Mouse (Mus musculus) thymus, postnatal 0 days (tissue): ENCODE results near the gene Gm17364. TPM values are rescaled to one million over a fixed set of nuclear protein-coding genes. Genes with fewer than 3 reads are reported as not detected.
"Not testable (repeated sequence)": the region's sequence is repeated elsewhere in the genome, so short reads cannot be mapped to it uniquely, and the experiment has no call there.

Experiments used
- DNase-seq: peaks from one replicate; pipeline ENCODE4 v3.0.0-alpha.2; 2015; ENCODE audit warnings: low spot score
- polyA plus RNA-seq: library from polyadenylated mRNA; unstranded; fragments of >200 nt; fragmentation: Nextera tagmentation; extraction: Ambion mirVana; gene quantifications from 2 replicates; pipeline ENCODE4 v1.2.1, GENCODE M21; 2015

Gm17364 gene
- polyA plus RNA-seq = not detected in 2 replicates

GRCm38 (mm10) chr13:41273927-41274650 lies at the start of gene Gm17364:
Gm17364 (minus strand) TSS chr13:41273977.
- DNase-seq = no peak

GRCm38 (mm10) chr13:41321433-41321832 lies 47.7 kb upstream of the Gm17364 start:
- DNase-seq = no peak

- DNase-seq = no peak
Measured at GRCm38 (mm10) chr13:41320749-41321148, 47.0 kb upstream of the Gm17364 start.

GRCm38 (mm10) chr13:41302716-41303115 lies 28.9 kb upstream of the Gm17364 start:
- DNase-seq = peak; percentile 89

- no peak for DNase-seq
Measured at GRCm38 (mm10) chr13:41300037-41300436, 26.3 kb upstream of the Gm17364 start.

GRCm38 (mm10) chr13:41298996-41299395 lies 25.2 kb upstream of the Gm17364 start:
- DNase-seq = no peak

- DNase-seq = no peak
Measured at GRCm38 (mm10) chr13:41298533-41298932, 24.8 kb upstream of the Gm17364 start.

- no peak for DNase-seq
Measured at GRCm38 (mm10) chr13:41296396-41296795, 22.6 kb upstream of the Gm17364 start.

- DNase-seq = no peak
Measured at GRCm38 (mm10) chr13:41295886-41296285, 22.1 kb upstream of the Gm17364 start.

- no peak for DNase-seq
Measured at GRCm38 (mm10) chr13:41293595-41293994, 19.8 kb upstream of the Gm17364 start.

GRCm38 (mm10) chr13:41291466-41291974 lies 17.7 kb upstream of the Gm17364 start:
- no peak for DNase-seq

GRCm38 (mm10) chr13:41286285-41286684 lies 12.5 kb upstream of the Gm17364 start:
- no peak for DNase-seq

GRCm38 (mm10) chr13:41285448-41285847 lies 11.7 kb upstream of the Gm17364 start:
- DNase-seq = no peak

- DNase-seq = peak; percentile 72
Measured at GRCm38 (mm10) chr13:41283256-41283655, 9.5 kb upstream of the Gm17364 start.

- no peak for DNase-seq
Measured at GRCm38 (mm10) chr13:41280696-41281095, 6.9 kb upstream of the Gm17364 start.

GRCm38 (mm10) chr13:41267827-41268408 lies 5.9 kb downstream of the Gm17364 start:
- no peak for DNase-seq

- no peak for DNase-seq
Measured at GRCm38 (mm10) chr13:41263304-41264006, 10.3 kb downstream of the Gm17364 start.

GRCm38 (mm10) chr13:41261617-41262016 lies 12.2 kb downstream of the Gm17364 start:
- DNase-seq = not testable (repeated sequence)

GRCm38 (mm10) chr13:41257851-41258250 lies 15.9 kb downstream of the Gm17364 start:
- DNase-seq = no peak

- DNase-seq = no peak
Measured at GRCm38 (mm10) chr13:41256962-41257361, 16.8 kb downstream of the Gm17364 start.

GRCm38 (mm10) chr13:41256126-41256525 lies 17.7 kb downstream of the Gm17364 start:
- no peak for DNase-seq

GRCm38 (mm10) chr13:41252736-41253135 lies 21.0 kb downstream of the Gm17364 start:
- DNase-seq = no peak
